Mouse (Mus musculus) Muller cell, postnatal 12 days (primary cell): ENCODE data around the gene Kcna1.

Source experiments
- DNase-seq: peaks from one replicate; pipeline ENCODE4 v3.0.0-alpha.2; 2015; ENCODE audit errors: inconsistent ontology term

Kcna1 gene

DNA sequence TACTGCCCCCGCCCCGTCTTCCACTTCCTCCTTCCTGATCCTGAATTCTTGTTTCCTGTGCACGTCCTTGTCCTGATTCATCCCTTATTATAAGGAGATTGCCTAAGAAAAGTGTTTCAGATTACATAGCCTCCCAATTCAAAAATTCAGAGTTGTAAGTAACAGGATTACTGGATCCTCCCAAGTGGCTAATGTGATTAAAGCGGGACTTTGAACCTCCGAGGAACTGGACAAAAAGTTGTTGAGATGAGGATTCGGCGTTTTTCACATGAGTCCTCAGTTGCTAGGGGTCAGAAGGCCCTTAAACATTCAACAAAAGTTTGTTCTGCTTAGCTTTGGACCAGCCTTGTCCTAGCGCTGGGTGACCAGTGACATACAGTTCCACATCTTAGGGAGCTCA is at the start of gene Kcna1:
Gene Kcna1, minus strand, starts transcription at position 4 of the 400 bp plus-strand sequence.
- DNase-seq: no peak

DNA sequence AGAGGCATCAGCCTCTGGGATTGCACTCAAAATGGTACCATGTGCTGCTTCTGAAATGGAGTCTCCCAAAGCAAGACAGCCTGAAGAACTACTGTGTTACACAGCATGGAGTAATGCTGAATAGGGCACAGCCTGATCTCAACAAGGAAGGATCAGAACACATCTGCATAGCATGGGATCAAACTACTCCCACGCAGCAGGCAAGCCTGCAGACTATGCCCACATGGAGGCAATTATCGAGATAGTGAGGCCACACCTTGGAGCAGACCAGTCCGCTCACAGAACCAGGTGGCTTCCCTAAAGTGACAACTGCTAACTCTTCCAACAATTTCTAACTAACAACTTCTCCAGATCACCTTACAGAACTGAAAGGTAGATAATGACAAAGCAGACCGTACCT is 40.9 kb upstream of the Kcna1 start:
- DNase-seq: no peak

DNA sequence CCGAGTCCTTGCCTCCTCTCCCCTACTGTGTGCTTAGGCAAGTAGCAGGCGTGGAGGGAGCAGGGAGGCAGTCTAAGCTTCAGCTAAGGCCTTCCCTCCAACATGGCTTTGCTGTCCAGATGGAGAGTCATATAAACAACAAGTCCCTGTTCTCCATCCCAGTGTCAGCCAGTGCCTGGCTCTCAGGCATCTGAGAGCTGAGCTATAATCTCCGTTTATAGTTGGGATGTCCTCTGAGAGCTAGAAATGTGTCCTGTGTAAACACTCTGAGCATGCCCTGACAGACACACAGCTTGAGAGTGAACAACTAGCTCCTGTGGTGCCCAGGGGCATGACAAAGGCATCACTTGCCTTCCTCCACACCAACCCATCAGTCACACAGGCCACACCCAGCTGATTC is 39.0 kb upstream of the Kcna1 start:
- no peak for DNase-seq

DNA sequence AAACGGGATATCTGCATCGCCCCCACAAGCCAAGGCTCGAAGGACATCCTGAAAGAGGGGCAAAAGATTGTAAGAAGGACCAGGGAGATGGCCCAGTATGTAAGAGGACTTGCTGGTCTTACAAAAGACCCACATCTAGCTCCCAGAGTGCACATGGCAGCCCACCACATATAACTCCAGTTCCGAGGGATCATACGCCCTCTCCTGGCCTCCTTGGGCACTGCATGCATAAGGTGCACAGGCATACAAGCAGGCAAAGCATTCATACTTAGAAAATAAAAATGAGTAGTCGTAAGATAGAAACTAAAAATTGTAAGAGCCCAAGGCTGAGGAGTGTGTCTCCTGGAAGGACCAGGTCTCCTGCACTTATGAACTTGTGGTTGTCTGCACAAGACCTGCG is 32.8 kb upstream of the Kcna1 start:
- DNase-seq: no peak

DNA sequence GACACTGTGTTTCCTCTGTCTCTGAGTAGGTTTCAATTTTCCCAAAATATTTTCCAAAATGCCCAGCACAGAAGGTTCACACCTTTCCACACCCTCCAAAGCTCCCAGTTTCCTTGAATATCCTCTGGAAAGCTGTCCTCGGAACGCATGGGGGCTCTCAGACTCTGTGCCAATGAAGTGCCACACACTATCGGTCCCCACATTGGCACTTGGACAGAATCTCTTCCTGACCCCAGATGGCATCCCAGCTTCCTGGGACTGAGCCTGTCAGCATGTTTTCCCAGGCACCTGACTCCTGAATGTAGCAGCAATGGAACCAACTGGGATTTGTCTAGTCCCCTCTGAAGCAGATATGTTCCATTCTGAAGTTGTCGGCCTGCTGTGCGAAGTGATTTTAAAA is 20.8 kb upstream of the Kcna1 start:
- no peak for DNase-seq

DNA sequence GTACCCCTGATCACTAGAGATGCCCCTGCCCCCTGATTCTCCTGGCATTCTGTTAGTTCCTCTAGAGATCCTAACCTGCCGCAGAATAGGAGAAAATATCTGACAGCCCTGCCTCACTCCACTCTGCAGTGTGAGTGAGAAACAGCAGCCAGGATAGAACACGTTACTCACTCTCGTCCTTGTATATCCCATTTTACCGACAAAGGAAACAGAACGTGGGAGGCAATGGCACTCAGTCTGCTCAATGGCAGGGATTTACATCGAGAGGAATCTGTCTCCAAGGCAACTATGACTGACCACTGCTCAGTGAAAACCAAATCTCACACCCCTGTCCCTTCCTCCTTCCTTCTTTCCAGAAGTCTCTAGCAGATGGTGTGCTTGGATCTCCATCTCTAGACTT is 19.9 kb upstream of the Kcna1 start:
- no peak for DNase-seq

DNA sequence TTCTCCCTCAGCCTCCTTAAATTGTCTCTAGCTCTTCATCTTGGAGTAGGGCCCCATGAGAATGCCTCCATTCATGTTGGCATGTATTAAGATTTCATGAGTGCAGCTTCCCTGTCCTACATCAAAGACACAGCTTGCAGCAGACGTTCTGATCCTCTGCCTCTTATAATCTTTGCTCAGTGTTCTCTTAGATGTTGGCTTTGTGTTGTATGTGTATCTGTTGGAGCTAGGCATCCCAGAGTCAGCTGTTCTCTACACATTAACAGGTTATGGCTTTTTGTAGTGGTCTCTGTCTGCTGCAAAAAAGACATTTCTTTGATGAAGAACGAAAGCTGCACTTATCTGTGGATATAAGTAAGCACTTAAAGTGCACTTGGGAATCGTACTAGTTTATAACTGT is 18.4 kb upstream of the Kcna1 start:
- no peak for DNase-seq

DNA sequence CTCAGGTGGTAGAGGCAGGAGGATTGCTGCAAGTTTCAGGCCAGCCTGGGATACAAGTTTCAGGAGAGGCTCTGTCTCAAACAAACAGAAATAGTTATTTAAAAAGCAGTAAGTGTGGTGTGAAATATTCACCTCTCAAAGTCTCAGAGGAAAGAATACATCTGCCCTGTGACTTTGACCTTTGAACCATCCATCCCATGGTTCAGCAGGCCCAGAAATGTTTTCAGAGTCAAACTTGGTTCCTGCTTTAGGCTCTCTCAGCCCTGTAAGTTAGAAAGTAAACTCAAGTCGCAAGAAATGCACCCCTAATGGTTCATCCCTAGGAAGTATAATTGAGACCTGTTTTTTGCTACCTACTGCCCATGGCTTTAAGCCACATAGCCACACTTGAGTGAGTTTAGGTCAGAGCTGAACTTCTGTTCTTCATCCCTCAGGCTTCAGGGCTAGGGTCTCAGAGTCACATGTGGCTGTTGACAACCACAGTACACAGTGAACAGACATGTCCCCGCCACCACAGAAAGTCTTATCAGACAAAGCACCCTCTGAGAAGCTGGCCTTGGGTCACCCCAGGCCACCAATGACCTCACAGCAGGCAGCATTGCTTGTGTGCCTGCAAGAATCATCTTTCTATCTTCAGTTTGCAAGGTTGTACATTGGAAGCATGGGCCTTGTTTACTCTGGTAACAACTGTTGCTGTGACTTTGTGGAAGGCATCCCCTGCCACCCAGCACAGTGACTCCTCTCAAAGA is 11.6 kb upstream of the Kcna1 start:
- DNase-seq: no peak

DNA sequence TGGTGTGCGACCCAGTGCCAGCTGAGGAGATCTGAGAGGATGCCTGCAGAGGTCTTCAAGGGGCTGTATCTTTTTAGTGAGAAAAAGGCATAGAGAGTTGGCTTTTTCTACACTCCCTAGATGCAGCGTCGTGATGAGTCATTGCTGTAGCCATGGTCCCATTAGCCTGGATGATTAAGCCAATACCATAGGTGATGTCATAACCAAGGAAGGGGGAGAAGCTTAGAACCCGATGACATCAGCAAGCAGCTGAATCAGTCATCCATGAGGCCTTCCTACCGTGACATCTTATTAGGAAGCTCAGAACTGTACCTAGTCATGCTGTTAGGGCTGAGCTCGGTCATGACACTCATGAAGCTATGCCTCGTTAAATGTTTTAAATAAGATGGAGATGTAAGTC is 7.4 kb upstream of the Kcna1 start:
- peak; percentile 52 for DNase-seq

DNA sequence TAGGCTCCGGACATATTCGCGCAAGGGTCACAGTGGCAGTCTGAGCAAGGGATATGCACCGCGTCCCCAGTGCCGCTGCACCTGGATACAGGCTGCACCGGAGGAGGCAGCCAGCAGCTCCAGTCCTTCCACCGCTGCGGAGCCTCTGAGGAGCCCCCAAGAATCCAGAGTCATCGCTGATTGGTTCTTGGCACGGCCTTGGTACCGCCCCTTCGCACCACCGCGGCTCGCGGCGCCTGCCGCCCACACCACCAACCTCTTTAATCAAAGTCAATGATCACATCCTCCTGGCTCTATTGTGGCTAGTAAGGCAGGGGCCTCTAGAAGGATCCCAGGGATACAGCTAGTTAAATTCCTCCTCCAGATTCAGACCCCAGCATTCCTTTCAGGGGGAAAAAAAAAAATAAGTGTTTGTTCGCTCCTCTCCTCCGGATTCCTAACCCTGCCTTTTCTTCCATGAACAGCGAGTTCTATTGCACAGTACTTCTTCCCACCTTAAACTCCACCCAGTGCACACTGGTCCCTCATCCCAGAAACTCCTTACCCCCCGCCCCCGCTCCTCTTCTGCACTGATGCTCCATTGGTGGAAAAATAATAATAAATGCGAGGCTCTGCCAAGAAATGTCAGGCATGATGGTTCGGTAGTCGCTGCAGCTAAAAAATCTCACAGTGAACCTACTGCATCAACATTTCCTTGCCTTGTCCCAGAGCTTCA is 383 bp downstream of the Kcna1 start:
- DNase-seq: peak; percentile 50

DNA sequence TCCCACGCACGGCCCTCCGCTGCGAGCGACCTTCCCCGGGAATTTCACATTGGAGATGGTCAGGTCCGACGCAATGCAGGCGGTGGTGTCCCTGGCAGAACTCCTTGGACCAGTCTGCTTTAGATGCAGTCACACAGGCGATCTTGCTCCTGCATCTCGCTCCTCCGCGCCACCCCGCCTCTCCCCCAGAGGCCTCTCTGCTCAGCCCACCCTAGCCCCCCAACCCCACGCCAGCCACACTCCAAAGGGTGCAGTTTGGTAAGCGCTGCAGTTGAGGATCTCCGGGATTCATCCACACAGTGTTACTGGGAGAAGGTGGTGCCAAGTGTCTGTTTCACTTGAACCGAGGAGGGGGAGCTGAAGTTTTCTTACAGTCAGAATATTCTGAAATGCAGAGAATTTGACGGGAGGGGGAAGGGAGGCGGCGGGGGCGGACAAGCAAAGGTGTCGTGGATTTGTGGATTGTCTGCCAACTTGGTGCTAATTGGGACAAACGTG is 1.1 kb downstream of the Kcna1 start:
- DNase-seq: peak; percentile 29

DNA sequence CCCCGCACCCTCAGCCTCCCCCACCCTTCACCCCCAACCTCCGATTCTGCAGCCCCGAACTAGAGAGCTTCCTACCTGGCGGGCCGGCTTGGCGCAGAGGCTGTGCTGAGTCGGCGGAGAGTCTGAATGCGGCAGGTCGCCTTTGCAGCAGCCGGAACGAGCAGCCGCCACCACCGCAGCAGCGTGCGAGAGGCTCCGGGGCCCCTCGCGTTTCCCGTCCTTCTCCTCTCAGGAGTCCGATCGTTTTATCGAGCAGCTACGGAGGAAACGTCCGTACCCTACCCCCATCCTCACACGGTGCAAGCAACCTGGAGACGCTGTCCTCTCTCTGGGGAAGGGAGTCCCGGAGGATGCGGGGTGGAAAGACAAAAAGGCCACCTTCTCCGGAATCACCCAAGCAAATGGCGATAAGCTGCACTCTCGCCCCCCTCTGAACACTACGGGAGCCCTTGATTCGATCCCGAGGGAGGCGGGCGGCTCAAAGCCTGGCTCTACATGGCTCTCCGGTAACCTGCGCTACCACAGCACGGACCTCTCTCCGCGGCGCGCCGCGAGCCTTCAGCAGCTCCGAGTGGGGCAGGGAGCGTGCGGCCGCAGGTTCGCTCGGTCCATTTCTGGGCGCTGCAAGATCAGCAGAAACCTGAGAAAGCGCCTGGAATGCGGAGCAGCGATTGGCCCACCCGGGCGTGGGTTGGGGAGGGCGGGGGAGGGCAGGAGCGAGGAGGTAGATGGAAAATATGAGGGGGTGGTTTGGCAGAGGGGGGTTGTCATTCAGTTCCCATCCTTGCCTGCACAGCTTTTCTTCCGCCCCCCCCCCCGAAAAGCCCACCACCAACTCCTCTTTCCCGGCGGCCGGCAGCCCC is 1.8 kb downstream of the Kcna1 start:
- peak; percentile 56 for DNase-seq

DNA sequence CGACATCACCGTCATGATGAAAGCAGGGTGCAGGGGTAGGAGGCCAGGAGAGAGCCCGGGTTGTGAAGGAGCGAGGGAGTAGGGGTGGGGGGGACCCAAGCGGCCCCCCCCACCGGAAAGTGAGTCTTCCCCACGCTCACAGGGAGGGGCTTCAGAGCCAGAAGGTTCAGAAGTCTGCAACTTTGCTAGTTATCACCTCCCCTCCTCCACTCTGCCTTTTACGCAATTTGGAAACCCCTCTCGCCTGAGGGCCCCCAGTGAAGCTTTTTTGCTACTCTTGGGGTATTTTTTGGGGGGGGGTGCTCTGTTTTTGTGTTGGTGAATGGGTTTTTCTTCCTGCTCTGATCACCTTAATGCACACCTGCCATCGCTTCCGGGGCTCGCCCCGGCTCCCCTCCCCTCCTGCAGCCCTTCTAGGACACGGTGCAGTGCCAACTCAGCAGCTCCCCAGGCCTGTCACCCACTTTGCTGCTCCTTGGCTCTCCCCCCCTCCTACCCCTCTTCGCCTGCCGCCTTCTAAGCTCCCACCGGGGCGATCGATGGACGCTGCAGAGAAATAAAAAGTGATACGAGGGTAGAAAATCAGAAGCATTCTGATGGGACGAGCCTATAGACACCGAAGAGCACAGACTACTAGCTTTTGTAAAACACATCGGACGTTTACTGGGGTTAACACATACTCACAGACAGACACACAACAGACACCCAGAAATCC is 2.7 kb downstream of the Kcna1 start:
- no peak for DNase-seq

DNA sequence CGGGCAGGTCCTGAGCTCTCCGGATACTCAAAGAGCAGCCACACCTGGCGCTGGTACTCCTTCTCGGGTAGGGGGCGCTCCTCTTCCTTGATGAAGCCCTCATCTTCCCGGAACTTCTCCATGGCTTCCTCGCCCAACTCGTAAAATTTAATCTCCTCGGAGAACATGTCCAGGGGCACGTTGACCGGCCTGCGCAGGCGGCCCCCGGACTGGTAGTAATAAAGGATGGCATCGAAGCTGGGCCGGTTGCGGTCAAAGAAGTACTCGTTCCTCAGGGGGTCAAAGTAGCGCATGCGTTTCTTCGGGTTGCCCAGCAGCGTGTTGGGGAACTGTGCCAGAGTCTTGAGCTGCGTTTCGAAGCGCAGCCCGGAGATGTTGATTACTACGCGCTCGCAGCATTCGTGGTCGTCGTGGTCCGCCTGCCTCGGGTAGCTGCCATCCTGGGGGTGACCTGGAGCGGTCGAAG is 3.3 kb downstream of the Kcna1 start:
- no peak for DNase-seq

DNA sequence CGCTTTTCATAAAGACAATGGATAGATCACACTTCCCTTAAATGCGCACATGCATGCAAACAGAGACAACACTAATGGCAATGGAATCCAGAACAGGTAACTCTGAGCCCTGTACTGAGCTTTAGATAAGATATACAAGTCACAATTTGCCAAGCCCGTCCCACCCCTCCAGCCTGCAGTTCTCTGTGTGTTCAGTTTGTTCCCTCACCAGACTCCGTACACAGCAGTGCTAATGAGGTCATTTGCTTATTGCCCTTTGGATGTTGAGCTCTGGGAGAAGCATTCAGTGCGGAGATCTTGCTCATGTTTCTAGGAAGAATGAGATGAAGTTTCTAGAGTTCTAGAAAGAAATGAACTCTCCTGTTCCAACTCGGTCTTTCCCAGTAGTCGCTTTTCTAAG is 17.7 kb downstream of the Kcna1 start:
- DNase-seq: no peak

DNA sequence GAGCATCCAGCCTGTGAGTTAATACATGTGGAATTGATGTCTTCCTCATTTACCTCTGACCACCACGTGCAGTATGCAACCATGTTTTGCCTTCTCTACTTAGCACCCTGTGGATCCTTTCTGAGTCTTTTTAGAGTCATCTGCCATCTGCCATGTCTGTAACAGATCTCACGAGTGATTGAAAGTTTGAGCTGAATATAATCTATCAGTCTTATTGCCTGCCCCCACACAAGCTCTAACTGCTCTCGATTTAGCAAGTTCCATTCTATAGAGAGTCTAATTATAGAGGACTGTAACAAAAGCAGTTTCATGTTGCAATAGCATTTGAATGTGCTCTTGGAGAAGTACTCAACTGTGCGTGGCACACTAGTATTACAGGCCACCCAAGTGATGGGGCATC is 27.7 kb downstream of the Kcna1 start:
- DNase-seq: no peak

DNA sequence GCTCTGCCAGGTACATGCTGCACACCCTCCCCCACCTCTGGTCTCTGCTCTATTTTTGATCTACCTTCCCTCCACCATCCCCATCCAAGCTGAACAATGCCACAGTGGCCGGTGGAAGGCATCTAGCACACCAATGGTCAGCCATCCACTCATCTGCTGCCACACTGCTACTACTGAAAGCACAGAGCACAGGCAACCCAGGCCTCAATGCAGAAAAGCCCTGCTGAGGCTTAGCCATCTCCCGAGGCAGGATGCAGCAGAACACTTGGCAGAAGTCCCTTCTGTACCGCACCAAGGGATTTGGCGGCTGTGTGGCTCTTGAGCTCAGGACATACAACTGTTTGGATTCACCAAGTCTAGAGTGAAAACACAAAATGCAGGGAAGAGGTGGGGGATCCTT is 35.4 kb downstream of the Kcna1 start:
- DNase-seq: no peak

DNA sequence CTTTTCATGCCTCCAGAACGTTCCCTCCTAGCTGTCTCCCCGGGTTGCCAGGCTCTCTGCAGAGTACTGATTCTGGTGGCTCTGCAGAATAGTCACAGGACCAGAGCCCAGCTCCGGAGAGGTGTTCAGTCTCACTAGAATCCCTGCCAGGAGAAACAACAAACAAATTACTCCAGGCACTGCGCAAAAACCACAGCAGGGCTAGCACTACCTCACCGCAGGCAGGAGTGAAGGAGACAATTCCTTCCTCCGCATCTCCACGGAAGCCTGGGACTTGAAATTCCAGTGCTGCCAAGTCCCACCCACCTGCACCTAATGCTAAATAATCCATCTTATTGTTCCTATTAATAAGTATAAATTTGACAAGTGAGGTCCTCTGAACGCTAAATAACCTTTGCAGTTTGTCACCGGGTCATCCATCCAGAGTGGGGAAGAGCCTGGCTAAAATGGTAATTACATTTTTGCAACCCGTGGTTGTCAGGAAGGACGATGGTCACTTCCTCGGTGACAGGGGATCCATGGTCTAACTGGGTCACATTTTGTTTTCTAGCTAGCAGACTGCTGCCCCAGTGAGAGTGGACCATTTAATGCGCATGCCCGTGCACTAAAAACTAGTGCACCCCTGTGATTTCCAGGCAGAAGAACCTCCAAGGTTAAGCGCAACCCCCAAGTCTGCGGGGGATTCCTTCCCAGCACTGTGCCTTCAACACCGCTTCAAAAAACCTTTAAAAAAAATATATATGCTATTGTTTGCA is 36.8 kb downstream of the Kcna1 start:
- no peak for DNase-seq

DNA sequence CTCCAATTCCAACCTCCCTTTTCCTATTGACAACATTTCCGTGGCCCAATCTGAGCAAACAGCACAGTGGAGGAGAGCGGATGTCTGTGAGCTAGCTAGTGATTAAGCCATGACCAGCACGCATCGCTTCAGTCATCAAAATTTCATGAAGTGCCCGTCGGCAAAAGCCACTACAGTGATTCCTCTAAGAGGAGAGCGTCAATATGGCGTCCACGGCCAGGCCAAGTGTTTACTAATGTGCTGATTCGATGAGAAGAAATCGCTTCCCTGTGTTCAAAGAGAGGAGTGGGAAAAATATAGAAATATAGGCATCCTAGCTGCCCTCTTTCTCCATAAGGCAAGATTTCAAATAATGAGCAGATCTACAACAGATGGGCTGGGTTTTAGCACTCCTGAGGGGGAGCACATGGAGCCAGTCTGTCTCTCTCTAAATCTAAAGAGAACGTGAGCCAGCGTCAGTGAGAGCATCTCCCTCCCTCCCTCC is 44.3 kb downstream of the Kcna1 start:
- DNase-seq: no peak

DNA sequence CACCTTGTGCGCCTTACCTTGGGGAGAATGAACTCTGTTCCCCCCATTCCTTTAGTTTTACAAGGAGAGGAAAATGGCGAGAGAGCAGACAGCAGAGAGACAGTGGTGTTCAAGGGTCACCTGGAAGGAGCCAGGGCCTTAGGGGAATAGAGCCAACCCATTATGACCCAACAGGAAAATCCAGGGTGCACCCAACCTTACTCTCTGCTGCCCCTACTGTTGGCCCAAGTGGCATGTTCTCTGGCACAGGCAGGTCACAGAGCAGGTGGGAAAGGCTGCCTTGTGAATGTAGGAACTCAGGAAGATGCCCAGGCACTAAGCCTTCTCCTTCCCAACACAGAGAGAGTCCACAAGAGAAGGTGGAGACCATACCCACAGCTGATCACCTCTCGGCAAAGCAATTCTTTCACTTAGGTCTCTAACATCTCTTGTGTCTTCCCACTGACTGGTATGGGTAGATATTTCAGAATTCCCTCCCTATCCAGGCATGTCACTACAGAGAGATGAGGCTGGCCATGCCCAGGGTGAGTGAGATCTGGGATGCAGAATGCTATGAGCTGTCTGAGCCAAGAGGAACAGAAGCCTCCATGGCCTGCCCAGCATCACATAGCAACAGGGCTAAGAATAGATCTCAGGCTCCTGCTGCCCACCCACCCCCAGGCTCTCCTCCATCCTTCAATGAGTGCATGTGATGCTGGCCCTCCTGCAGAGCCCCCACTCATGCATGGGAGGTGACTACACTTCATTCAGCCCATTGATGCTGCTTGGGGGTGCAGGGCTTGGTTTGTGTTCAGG is 46.8 kb downstream of the Kcna1 start:
- DNase-seq: no peak
